Mouse (Mus musculus) ES-Bruce4 (cell line): Measurements from ENCODE around the gene March1.

Source experiments
- CTCF ChIP-seq: IDR thresholded peaks from one replicate; pipeline ENCODE4 v1.8.1; 2011; ENCODE audit warnings: low read depth, low read length
- EP300 ChIP-seq: IDR thresholded peaks from 2 replicates; pipeline ENCODE4 v1.6.1; 2011; ENCODE audit warnings: low read depth, low read length; ENCODE audit not compliant: insufficient read depth

- TF ChIP-seq EP300, result no peak
- no peak for TF ChIP-seq CTCF
Observed at GRCm38 (mm10) chr8:66391554-66391953, 773.9 kb downstream of the March1 start.
